Mouse (Mus musculus): ENCODE data around the gene Creb5. TPM values are rescaled to one million over a fixed set of nuclear protein-coding genes. Genes with fewer than 3 reads are reported as not detected.

The Creb5 gene
- total RNA-seq, 1 experiment from 2014 or later: 6.3 TPM

DNA sequence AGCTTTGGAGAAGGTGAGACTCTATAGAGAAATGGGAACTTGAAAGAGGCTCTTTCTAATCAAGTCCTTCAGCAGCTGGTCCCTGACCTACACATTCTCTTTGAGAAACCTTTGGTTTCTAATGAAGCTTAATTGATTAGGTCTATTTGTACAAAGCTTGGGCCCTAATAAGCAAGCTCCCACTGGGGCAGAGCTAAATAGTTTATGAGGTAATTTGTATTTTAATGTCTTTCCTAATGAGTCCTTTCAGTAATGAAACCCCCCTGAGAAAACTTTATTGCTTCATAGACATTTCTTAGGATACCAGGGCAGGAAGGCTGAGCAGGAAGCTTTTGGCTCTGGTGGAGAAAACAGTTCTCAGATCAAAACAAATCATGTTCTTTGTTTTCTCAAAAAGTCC lies 341.6 kb downstream of the Creb5 start:
- no peak for ATAC-seq (replicated peaks in 1 of 2; ENCODE audit: insufficient read depth in 1 of 2, low FRiP score in 2 of 2, low TSS enrichment in 1 of 2, low read depth in 1 of 2, poor library complexity in 2 of 2, severe bottlenecking in 2 of 2)

DNA sequence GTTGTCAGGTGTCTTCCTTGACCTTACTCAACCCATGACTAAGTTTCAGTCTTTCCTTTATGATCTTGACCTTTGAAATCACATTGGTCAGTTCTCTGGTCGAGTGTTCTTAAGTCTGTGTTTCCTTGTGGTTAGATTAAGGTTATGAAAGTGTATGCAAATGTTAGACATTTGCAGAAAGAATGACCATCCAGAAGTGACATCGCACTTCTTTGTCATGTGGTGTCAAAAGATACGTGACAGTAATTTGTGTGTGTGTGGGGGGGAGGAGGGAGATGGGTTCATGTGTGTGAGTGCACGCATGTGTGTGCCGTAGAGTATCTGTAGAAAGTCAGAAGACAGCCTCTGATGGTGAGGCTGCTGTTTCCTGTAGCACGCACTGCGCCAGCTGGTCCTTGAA lies 348.4 kb downstream of the Creb5 start:
- ATAC-seq (replicated peaks in 1 of 2; ENCODE audit: insufficient read depth in 1 of 2, low FRiP score in 2 of 2, low TSS enrichment in 1 of 2, low read depth in 1 of 2, poor library complexity in 2 of 2, severe bottlenecking in 2 of 2): no peak

DNA sequence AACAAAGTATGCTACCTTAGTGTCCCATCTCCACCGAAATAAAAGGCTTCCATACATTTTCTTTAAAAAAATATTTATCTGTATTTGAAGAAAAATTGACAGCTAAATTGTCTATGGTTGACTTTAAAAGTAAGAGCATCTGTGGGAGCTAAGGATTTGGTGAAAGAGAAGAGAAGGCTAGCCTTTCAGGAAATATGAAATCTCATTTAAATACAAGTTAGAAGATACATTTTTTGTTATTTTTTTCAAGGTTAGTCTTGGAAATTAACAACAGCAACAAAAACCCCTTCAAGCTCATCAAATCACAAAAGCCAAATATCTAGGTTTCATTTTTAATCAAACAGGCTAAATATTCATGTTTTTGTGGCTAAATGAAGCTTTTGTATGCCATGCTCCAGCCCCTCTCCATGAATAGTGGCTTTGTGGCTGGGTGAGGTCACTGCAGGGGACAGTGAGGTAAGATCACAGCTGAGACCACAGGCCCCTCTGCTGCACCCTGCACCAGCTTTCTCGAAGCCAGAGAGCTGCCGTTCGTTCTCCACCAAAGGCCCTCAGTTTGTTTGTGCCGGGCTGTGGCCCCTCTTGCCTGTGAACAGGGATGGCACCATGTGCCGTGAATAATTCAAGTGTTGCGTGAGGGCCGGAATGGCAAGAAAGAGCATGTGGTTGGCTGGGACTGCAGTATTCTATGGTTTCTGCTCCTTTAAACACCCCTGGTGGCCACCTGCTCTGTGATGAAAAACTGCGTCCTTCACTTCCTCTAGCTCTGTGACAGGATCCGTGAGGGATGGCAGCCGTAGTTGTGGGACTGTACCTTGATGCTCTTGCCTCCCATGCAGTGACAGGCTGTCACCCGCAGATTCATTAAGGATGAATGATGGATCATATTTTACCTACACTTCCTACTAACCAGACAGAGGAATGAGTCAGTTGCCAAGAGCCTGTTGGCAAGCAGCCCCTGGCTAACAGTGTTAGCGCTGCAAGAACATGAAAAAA lies 350.6 kb downstream of the Creb5 start:
- peak; percentile 27 to 56; a peak in 3 of 4 replicates for ATAC-seq (replicated peaks in 1 of 2; ENCODE audit: insufficient read depth in 1 of 2, low FRiP score in 2 of 2, low TSS enrichment in 1 of 2, low read depth in 1 of 2, poor library complexity in 2 of 2, severe bottlenecking in 2 of 2)

DNA sequence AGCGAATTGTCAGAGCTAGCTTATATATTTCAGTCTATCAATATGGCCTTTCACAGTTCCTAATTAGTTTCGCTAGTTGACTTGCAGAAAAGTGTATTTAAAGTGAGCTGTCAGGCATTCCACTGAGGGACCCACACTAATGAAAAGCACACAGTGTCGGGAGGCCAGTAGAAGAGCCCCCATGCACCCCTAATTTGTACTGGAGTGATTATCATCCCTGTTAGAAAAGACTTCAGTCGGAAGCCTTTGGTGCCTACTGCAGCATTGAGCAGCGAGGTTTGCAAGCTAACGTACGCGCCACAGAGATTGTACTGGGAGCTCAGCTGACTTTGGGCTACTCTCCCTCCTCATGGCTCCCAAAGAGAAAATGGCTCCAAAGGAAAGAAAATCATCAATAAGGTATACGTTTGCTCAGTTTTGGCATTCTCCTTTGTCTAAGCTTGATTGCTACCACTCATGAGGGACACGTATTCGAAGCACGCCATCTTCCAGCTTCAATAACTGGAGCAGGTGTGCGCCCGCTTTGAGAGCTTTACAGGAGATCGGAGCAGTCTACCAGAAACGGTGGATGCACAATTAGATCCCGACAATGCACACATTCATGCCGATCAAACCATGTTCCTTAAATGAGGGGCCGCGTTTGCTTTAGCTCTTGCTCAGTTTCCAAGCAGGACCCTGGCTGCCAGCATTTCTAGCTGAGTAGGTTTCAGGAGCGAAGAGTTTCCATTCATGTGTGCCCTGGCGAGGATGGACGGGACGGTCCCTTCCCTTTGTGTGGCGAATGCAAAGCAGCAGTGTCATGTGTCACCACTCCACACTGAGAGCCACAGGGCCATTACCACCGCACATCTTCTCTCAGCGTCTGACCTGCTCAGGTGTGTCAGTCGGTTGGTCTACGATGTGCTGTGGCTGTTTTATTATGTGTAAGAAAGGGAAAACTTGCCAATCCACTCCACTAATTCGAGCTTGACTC lies 354.8 kb downstream of the Creb5 start:
- ATAC-seq (replicated peaks in 1 of 2; ENCODE audit: insufficient read depth in 1 of 2, low FRiP score in 2 of 2, low TSS enrichment in 1 of 2, low read depth in 1 of 2, poor library complexity in 2 of 2, severe bottlenecking in 2 of 2): no peak

DNA sequence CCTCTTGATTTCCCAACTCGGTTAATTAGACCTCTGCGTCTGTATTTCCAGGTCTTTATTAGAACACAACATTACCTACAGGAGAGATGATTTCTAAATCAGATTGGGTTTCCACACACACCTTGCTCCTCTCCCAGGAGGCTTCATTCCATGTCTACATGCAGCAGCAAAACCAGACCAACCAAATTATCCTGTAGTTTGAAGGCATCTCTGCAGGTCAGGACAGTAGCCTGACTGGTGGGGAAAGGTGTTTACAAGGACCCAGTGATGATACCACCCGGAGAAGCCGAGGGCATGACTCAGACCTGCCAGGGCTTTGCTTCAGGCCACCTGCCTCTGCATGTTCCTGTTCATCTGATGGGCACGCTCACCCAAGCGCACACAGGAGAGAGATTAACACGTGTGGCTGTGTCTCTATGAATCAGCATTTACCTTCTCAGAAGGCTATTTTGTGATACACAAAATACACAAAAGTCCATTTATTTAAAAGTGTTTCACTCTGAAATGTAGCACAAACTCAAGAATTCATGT lies 355.8 kb downstream of the Creb5 start:
- no peak for ATAC-seq (replicated peaks in 1 of 2; ENCODE audit: insufficient read depth in 1 of 2, low FRiP score in 2 of 2, low TSS enrichment in 1 of 2, low read depth in 1 of 2, poor library complexity in 2 of 2, severe bottlenecking in 2 of 2)

DNA sequence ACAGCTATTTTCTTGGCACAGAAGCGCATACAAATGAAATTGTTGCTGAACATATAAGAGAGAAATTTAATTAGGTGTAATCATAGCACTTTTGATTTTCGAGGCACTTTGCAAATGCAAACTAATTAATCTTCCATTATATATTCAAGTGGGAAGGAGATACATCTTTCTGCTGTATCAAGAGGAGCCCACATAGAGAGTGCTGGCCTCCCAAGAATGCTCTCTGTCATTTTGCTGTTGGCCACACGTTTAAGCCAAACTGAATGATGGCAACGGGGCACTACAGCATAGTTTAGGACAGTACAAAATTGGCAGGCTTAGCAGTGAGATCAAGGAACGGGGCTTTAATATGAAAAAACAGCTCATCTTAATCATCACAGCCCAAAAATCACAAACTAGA lies 356.4 kb downstream of the Creb5 start:
- no peak for ATAC-seq (replicated peaks in 1 of 2; ENCODE audit: insufficient read depth in 1 of 2, low FRiP score in 2 of 2, low TSS enrichment in 1 of 2, low read depth in 1 of 2, poor library complexity in 2 of 2, severe bottlenecking in 2 of 2)

DNA sequence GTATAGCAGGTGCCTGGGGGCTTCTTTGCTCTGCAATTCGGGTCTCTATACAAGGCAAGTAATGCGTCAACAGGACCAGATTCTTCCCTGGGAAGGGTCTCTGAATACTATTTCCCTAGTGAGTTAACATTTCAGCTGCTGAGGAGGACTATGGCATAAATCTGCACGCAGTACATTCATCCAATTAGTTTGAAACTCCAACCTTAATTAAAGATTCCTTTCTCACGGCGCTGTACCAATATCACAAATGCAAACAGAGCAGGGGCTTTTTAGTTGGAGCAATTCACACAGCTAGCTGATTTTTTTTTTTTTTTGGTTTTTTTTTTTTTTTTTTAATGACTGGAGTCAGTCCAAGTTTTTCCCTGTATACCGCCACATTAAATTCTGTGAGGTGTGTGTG lies 357.0 kb downstream of the Creb5 start:
- ATAC-seq (replicated peaks in 1 of 2; ENCODE audit: insufficient read depth in 1 of 2, low FRiP score in 2 of 2, low TSS enrichment in 1 of 2, low read depth in 1 of 2, poor library complexity in 2 of 2, severe bottlenecking in 2 of 2): no peak

DNA sequence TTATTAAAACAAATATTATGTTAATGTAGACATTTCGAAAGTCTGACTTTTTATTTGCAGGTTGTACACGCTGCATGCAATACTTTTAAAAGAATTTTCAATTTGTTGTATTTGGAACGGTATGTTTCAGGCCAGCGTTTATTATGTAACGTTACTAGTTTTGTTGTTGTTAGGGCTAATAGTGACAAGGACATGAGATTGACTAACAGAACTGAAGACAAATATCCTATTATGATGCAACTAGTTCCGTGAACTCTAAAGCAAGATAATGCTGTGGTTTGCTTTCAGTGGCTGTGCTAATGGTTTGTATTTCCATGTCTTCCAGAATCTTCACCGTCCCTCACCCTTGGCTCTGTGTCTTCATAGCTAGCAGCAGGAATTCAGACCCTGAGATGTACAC lies 357.9 kb downstream of the Creb5 start:
- ATAC-seq (replicated peaks in 1 of 2; ENCODE audit: insufficient read depth in 1 of 2, low FRiP score in 2 of 2, low TSS enrichment in 1 of 2, low read depth in 1 of 2, poor library complexity in 2 of 2, severe bottlenecking in 2 of 2): no peak

DNA sequence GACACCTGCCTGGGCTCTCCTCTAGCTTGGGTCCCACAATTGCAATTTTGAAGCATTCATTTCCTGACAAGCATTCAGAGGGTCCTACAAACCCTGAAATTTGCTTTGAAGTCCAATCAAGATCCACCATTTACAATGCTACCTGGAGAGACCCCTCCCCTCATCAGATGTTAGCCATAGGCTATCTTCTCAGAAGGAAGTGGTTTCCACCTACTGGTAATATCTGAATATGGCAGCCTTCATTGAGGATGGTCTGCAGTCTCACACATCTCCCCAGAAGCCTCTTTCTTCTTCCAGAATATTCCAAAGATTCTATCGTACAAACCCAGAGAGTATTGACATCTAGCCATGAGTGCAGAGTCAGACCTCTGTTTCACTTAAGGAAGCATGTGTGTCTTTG lies 362.7 kb downstream of the Creb5 start:
- ATAC-seq (replicated peaks in 1 of 2; ENCODE audit: insufficient read depth in 1 of 2, low FRiP score in 2 of 2, low TSS enrichment in 1 of 2, low read depth in 1 of 2, poor library complexity in 2 of 2, severe bottlenecking in 2 of 2): 0 out of 4 replicates have a peak, but pooled peaks of 1 of the 2 experiments have one; percentile 42

DNA sequence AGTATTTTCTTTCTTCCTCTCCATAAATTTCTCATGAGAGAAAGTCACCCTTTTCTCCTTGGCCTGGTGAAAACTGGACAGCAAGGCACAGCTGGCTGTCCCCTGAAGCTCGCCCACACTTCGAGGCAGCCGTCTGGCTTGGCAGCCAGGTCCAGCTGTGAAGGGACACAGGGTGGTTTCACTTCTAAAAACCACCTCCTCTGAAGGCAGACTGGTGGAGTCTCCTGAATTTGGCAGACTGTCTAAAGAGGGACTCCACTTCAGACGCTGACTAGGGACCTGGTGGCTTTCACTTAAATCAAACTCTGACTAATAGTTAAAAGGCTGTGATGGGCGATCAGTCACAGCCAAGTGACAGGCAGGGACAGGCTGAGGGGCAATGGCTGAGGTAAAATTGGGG lies 365.6 kb downstream of the Creb5 start:
- ATAC-seq (replicated peaks in 1 of 2; ENCODE audit: insufficient read depth in 1 of 2, low FRiP score in 2 of 2, low TSS enrichment in 1 of 2, low read depth in 1 of 2, poor library complexity in 2 of 2, severe bottlenecking in 2 of 2): no peak

DNA sequence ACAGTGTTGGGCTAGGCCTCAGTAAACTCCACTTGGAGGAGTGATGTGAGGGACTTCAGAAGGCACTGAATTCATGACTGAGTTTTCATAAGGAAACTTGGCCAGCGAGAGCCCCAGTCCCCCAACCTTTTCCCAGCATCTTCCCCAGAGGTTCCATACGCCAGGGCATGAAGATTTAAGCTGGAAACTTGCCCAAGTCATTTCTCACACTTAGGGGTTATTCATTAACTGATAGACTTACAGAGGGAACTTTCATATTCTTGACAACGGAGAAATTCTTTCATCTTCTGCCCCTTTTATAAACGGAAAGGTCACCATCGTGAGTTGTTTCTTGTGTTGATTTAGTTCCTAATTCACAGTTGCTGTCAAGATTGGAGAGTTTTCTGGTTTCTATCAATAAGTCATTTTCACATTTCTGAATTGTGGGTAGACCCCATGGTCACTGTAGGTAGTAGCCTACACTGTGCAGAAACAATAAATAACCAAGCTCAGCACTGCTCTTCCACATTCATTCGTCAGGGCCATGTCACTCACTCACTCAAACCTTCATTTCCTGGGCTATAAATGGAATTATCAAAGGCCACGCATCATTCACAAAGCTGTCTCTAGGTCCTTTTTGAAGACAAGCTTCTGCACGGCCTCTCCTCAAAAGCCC lies 366.8 kb downstream of the Creb5 start:
- no peak for ATAC-seq (replicated peaks in 1 of 2; ENCODE audit: insufficient read depth in 1 of 2, low FRiP score in 2 of 2, low TSS enrichment in 1 of 2, low read depth in 1 of 2, poor library complexity in 2 of 2, severe bottlenecking in 2 of 2)

DNA sequence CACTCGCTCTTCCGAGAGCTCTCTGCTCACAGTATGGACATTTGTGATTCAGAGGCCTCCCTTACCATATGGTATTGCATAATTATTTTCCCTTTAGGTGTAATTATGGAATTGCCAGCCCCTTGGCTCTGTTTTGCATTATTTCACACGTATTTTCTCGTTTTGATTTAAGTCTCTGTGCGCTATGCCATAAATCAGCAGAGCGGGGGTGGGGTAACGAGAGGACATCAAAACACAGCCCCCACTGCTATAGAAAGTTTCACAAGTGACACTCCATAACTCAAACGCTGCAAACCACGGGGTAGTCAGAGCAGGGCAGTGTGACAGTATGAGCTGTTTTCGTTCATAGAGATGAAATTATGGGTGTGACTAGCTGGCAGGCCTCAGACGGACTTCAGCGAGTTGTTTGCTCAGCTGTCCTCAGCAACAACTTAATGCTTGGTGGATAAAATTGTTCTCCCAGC lies 367.3 kb downstream of the Creb5 start:
- ATAC-seq (replicated peaks in 1 of 2; ENCODE audit: insufficient read depth in 1 of 2, low FRiP score in 2 of 2, low TSS enrichment in 1 of 2, low read depth in 1 of 2, poor library complexity in 2 of 2, severe bottlenecking in 2 of 2): no peak

DNA sequence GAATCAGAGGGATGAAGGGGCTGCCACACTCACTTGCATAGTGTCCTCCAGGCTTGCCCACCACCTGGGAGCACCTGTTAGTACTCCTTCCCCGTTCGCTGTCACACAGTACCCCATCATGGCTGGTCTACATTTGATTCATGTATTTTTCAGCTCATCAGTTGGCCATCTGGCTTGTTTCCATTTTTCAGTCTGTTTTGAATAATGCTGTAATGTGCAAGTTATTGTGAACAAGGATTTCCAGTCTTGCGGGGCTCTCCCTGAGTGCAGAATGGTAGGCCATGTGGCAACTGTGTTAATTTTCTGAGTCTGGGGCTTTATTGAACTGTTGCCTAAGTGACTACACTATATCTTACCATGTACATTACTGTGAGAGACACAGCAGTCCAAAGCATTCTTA lies 369.4 kb downstream of the Creb5 start:
- ATAC-seq (replicated peaks in 1 of 2; ENCODE audit: insufficient read depth in 1 of 2, low FRiP score in 2 of 2, low TSS enrichment in 1 of 2, low read depth in 1 of 2, poor library complexity in 2 of 2, severe bottlenecking in 2 of 2): no peak

DNA sequence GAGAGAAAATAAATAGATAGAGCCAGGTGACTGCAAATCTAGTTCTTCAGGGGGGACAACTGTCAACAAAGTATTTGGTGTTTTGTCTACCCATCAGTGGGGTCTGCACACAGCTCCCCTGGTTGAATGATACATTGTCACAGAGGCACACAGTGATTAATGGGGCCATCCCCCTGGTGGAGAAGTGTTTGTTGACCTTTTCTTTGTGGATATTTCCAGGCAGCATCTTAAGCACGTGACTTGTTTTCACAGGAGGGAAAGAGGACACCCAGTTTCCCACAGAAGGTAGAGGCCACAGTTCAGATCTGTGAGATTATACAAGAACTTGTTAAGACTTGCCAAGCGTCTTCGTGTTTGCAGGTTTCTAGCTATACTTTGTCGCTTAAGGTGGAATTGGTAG lies 370.4 kb downstream of the Creb5 start:
- no peak for ATAC-seq (replicated peaks in 1 of 2; ENCODE audit: insufficient read depth in 1 of 2, low FRiP score in 2 of 2, low TSS enrichment in 1 of 2, low read depth in 1 of 2, poor library complexity in 2 of 2, severe bottlenecking in 2 of 2)

DNA sequence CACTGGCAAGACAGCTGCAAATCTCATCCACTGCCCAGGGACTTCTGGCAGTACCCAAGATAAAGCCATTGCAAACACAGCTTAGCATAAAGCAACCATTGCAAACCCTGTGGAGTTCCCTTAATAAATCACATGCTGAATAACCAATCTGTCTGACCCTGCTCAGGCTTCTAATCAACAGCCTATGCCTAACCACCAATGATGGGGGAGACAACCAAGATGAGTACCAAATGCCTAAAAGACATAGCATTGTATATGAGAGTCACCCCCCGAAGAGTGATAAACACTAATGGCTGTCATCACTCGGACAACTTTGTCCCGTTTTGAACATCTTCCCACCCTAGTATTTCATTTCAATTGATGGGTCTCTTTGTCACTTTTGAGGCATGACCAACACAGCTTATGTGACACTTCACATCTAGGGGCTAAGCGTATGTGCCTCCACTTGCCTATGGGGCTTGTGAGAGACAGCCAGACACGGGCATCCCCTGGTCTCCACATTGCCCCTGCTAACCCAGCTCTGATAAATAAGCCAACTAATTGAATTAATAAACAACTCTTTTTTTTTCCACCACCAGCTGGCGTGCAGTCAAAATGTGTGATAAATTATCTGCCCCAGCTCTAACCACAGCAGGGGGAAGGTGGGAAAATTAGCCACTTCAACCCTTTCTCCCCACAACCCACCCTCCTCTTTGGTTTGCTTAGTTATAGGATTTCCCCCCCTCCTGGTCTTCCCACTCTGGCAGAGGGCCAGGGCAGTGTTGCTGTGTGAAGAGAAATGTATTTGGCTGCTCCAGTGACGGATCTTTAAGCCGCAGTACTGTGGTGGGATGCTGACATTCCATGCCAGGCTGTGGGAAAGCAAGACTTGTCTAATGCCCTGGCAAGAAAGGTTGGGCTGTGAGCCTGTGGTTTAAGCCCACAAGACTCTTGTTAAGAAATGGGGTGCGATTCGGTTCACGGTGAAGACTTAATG lies 376.1 kb downstream of the Creb5 start:
- ATAC-seq (replicated peaks in 1 of 2; ENCODE audit: insufficient read depth in 1 of 2, low FRiP score in 2 of 2, low TSS enrichment in 1 of 2, low read depth in 1 of 2, poor library complexity in 2 of 2, severe bottlenecking in 2 of 2): peak in 1 of 2 experiments; percentile 25; a peak in 2 of 4 replicates

DNA sequence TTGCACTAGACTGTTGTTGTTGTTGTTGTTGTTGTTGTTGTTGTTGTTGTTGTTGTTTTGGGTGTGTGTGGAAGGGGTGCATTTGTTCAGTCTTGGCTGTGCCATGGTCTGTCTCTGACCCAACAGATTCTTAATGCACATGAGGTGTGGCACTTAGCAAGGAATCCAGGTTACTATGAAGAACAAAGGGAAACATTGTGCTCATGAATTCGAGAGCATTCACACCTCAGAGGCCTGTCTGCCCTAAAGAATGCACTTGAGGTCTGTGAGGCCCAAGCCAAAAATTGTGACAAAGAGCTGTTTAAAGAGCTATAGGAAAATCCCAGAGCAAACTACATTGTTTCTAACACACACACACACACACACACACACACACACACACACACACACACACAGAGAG lies 377.7 kb downstream of the Creb5 start:
- no peak for ATAC-seq (replicated peaks in 1 of 2; ENCODE audit: insufficient read depth in 1 of 2, low FRiP score in 2 of 2, low TSS enrichment in 1 of 2, low read depth in 1 of 2, poor library complexity in 2 of 2, severe bottlenecking in 2 of 2)

All from hematopoietic stem cell, adult 5-6 weeks (primary cell).